Mouse (Mus musculus) kidney, postnatal 0 days (tissue): Measurements from ENCODE around the gene Npc2. TPM values are rescaled to one million over a fixed set of nuclear protein-coding genes. Genes with fewer than 3 reads are reported as not detected.
A peak's percentile ranks its signal among the peaks of the same experiment; 100 is the strongest.

Source experiments
- ATAC-seq: fragments of 200-750 bp; cut with Nextera tagmentation; replicated peaks from 2 replicates; pipeline ENCODE4 v1.8.0; 2017; ENCODE audit warnings: low read depth, moderate number of reproducible peaks, moderate TSS enrichment, moderate library complexity; ENCODE audit not compliant: low FRiP score
- DNase-seq: peaks from one replicate; pipeline ENCODE4 v3.0.0-alpha.2; 2016; ENCODE audit warnings: low spot score
- H3K27ac ChIP-seq: fragments of 300-500 bp; sonication (generic); 2 replicates; pipeline ENCODE4 v1.5.1; 2014; ENCODE audit warnings: mild to moderate bottlenecking
- H3K27me3 ChIP-seq: fragments of 300-500 bp; sonication (generic); 2 replicates; pipeline ENCODE4 v1.6.1; 2014; ENCODE audit warnings: low read length, mixed read lengths; ENCODE audit not compliant: insufficient read depth
- H3K36me3 ChIP-seq: fragments of 300-500 bp; sonication (generic); 2 replicates; pipeline ENCODE4 v1.6.1; 2014; ENCODE audit warnings: low read length, mixed read lengths; ENCODE audit not compliant: insufficient read depth
- H3K4me1 ChIP-seq: fragments of 300-500 bp; sonication (generic); replicated peaks from 2 replicates; pipeline ENCODE4 v1.6.1; 2014; ENCODE audit warnings: antibody characterized with exemption, low read length, mixed read lengths; ENCODE audit not compliant: insufficient read depth
- H3K4me2 ChIP-seq: fragments of 300-500 bp; sonication (generic); 2 replicates; pipeline ENCODE4 v1.6.1; 2014; ENCODE audit warnings: mild to moderate bottlenecking, low read length, moderate library complexity, mixed read lengths
- H3K4me3 ChIP-seq: fragments of 300-500 bp; sonication (generic); replicated peaks from 2 replicates; pipeline ENCODE4 v1.5.1; 2014; ENCODE audit warnings: low read depth, low read length
- H3K9ac ChIP-seq: fragments of 300-500 bp; sonication (generic); 2 replicates; pipeline ENCODE4 v1.6.1; 2014; ENCODE audit warnings: low read depth, low read length
- H3K9me3 ChIP-seq: fragments of 300-500 bp; sonication (generic); replicated peaks from 2 replicates; pipeline ENCODE4 v1.6.1; 2016; ENCODE audit warnings: low read length, inconsistent platforms, mixed read lengths
- CTCF ChIP-seq: IDR thresholded peaks from 2 replicates; pipeline ENCODE4 v1.5.1; 2016; ENCODE audit warnings: antibody characterized with exemption, low read depth, mild to moderate bottlenecking, moderate library complexity
- WGBS: fragments of 180-500 bp; shearing (Covaris S2); extraction: QIAGEN DNeasy Blood & Tissue Kit; methylation state at CpG from one replicate; pipeline ENCODE4 v1.1.7; 2014; 5-methylcytosine and 5-hydroxymethylcytosine counted together
- polyA plus RNA-seq: library from polyadenylated mRNA; unstranded; fragments of >200 nt; fragmentation: Nextera tagmentation; extraction: Ambion mirVana; gene quantifications from 2 replicates; pipeline ENCODE4 v1.2.1, GENCODE M21; 2015

Gene Npc2
- polyA plus RNA-seq, 1 experiment from 2014 or later, result 70.5 TPM

GRCm38 (mm10) chr12:84745700-84746099 is 27.3 kb downstream of the Npc2 start:
- Histone ChIP-seq H3K27me3 (no peaks in the 10 kb centered on the region), H3K36me3 (no peaks in the 10 kb centered on the region), H3K4me3 (no peak overlapping the region), H3K9ac (no peak overlapping the region), H3K9me3 (no peaks in the 10 kb centered on the region), H3K4me2 (no peak overlapping the region), H3K4me1 (no peaks in the 10 kb centered on the region), H3K27ac (no peak overlapping the region)
- 69% methylated on average over 4 of the region's 4 CpGs for WGBS
- ATAC-seq (no peak), DNase-seq (no peak)
- TF ChIP-seq CTCF, result no peak

- H3K9ac ChIP-seq, result no peak overlapping the region
- no peak for DNase-seq
- no peaks in the 10 kb centered on the region for H3K27me3 ChIP-seq
- WGBS, result 78% methylated on average over 10 of the region's 10 CpGs
- ATAC-seq, result no peak
- TF ChIP-seq CTCF, result no peak
- no peaks in the 10 kb centered on the region for H3K4me1 ChIP-seq
- H3K4me2 ChIP-seq, result no peak overlapping the region
- no peaks in the 10 kb centered on the region for H3K36me3 ChIP-seq
- H3K27ac ChIP-seq, result no peak overlapping the region
- no peaks in the 10 kb centered on the region for H3K9me3 ChIP-seq
- no peak overlapping the region for H3K4me3 ChIP-seq
These were observed 29.5 kb downstream of the Npc2 start for GRCm38 (mm10) chr12:84743496-84743895.

GRCm38 (mm10) chr12:84733366-84733765 is 39.6 kb downstream of the Npc2 start:
- 71% methylated on average over 13 of the region's 13 CpGs for WGBS
- Histone ChIP-seq H3K27me3 (no peaks in the 10 kb centered on the region), H3K9ac (no peak overlapping the region), H3K27ac (no peak overlapping the region), H3K36me3 (no peaks in the 10 kb centered on the region), H3K4me2 (no peak overlapping the region), H3K9me3 (no peaks in the 10 kb centered on the region), H3K4me3 (no peak overlapping the region), H3K4me1 (no peaks in the 10 kb centered on the region)
- DNase-seq, result no peak
- ATAC-seq, result no peak
- TF ChIP-seq CTCF, result no peak

DNA sequence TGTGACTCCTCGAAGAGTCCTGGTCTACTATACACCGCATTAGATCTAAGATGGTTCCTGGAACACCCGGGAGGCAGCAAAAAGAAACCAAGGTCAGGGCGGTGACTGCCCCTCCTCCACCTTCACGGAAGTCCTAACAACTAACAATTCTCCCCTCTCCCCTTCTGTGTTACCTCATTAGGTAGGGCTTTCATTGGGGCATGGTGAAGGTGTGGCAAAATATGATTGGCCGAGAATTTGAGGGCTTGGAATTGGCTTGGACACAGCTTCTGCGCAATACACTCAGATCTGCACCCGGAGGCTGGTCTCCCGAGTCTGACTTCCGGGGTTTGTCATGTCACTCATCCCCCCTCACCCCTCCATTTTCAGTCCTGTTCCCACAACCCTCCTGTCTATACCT is 44.5 kb downstream of the Npc2 start:
- no peak overlapping the region for H3K9ac ChIP-seq
- no peaks in the 10 kb centered on the region for H3K4me1 ChIP-seq
- no peak for DNase-seq
- ATAC-seq, result no peak
- WGBS, result 84% methylated on average over 10 of the region's 10 CpGs
- TF ChIP-seq CTCF, result no peak
- no peak overlapping the region for H3K27ac ChIP-seq
- H3K9me3 ChIP-seq, result no peaks in the 10 kb centered on the region
- H3K27me3 ChIP-seq, result no peaks in the 10 kb centered on the region
- H3K36me3 ChIP-seq, result no peaks in the 10 kb centered on the region
- no peak overlapping the region for H3K4me2 ChIP-seq
- no peak overlapping the region for H3K4me3 ChIP-seq

DNA sequence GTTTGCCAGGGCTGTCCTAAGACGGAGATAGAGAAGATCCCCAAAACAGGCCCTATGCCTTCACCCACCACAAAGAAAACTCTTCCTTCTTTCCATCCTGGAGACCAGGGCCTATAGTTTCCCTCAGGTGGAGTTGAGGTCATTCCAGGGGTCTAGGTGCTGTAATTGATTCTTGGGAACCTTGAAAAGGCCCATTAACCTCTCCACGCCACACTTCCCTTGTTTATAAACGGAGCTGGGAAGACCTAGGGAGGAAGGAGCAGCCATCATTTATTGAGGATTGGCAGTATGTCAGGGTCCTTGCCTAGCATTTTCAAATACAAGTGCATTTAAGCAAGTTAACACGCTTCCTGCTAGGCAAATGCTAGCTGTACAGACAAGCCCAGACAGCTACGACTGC is 45.5 kb downstream of the Npc2 start:
- Histone ChIP-seq H3K4me1 (no peaks in the 10 kb centered on the region), H3K4me3 (no peak overlapping the region), H3K36me3 (no peaks in the 10 kb centered on the region), H3K4me2 (no peak overlapping the region), H3K9me3 (no peaks in the 10 kb centered on the region), H3K27me3 (no peaks in the 10 kb centered on the region), H3K27ac (no peak overlapping the region), H3K9ac (no peak overlapping the region)
- DNase-seq (peak; percentile 84), ATAC-seq (no peak)
- no peak for TF ChIP-seq CTCF
- WGBS, result 19% methylated on average over 5 of the region's 5 CpGs

- WGBS, result 4% methylated on average over 4 of the region's 4 CpGs
- Histone ChIP-seq H3K36me3 (no peaks in the 10 kb centered on the region), H3K4me1 (no peaks in the 10 kb centered on the region), H3K9ac (no peak overlapping the region), H3K9me3 (no peaks in the 10 kb centered on the region), H3K4me2 (no peak overlapping the region), H3K4me3 (no peak overlapping the region), H3K27me3 (no peaks in the 10 kb centered on the region), H3K27ac (no peak overlapping the region)
- TF ChIP-seq CTCF, result no peak
- DNase-seq, result peak; percentile 91
- peak; percentile 85 for ATAC-seq
These were observed 46.0 kb downstream of the Npc2 start for GRCm38 (mm10) chr12:84726986-84727385.

GRCm38 (mm10) chr12:84726391-84726790 is 46.6 kb downstream of the Npc2 start:
- ATAC-seq, result no peak
- no peak overlapping the region for H3K4me3 ChIP-seq

More at GRCm38 (mm10) chr12:84726391-84726790, 46.6 kb downstream of the Npc2 start:
- Histone ChIP-seq H3K4me1 (no peaks in the 10 kb centered on the region), H3K9me3 (no peaks in the 10 kb centered on the region), H3K9ac (no peak overlapping the region), H3K36me3 (no peaks in the 10 kb centered on the region), H3K27me3 (no peaks in the 10 kb centered on the region), H3K27ac (no peak overlapping the region), H3K4me2 (no peak overlapping the region)
- no peak for TF ChIP-seq CTCF
- WGBS, result 47% methylated on average over 4 of the region's 4 CpGs
- DNase-seq, result no peak
